Mouse (Mus musculus) gonadal fat pad, adult 2 months (tissue): ENCODE data around the gene Dscaml1. TPM values are rescaled to one million over a fixed set of nuclear protein-coding genes. Genes with fewer than 3 reads are reported as not detected.

Experiments used
- DNase-seq: peaks from one replicate; pipeline ENCODE4 v3.0.0-alpha.2; 2012; ENCODE audit warnings: low read depth
- polyA plus RNA-seq: library from polyadenylated mRNA; depleted of rRNA; stranded (reverse); fragments of >200 nt; gene quantifications from 2 replicates; pipeline ENCODE4 v1.2.3, GENCODE M21; 2012

The Dscaml1 gene
- polyA plus RNA-seq, 1 experiment = 1.2 TPM

DNA sequence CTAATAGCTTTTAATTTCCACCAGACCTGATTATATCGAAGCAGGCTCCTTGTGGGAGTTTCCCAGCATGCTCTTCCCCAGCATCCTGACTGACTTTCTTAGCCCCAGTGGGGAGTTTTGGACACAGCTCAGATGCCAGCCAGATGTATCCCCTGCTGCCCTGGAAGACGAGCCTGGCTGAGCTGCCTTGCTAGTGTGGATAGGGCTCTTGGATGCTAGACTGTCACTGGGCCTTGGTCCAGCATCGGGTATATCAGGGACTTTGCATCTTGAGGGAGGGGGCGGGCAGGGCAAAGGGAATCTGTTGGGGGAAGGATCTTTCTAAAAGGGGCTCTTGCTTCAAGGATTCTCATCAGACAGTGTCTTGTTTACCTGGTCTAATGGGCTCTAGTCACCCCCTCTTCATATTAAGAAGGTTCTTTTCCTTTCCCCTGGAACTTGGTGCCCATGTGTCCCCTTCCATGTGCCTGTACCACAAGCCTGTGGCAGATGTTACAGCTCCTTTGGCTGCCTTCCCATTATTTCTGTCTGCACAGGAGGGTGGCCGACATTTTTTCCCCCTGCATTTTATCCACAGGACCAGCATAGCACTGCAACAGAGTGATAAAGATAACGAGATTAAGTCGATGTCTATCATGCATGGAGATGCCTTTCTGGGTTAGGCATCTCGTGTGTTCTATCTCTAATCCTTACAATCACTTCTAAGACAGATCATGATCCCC lies 28.6 kb downstream of the Dscaml1 start:
- DNase-seq = no peak

DNA sequence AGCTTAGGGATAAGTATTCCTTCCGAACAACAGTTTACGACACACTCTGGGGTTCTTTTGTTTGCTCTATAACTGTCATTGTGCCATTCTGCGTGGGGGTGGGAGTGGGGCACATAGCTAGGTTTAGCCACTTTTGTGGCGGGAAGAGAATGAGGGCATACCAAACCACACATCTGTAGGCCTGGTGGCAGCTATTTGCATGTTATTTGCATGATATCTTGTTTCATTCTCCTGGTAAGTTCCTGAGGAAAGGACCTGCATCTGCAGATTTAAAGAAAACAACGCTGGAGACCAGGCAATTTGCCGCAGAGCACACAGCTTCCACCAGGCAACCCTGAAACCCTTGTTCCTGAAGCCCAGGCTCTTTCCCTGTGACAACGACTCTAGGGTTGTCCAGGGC lies 30.8 kb downstream of the Dscaml1 start:
- no peak for DNase-seq

DNA sequence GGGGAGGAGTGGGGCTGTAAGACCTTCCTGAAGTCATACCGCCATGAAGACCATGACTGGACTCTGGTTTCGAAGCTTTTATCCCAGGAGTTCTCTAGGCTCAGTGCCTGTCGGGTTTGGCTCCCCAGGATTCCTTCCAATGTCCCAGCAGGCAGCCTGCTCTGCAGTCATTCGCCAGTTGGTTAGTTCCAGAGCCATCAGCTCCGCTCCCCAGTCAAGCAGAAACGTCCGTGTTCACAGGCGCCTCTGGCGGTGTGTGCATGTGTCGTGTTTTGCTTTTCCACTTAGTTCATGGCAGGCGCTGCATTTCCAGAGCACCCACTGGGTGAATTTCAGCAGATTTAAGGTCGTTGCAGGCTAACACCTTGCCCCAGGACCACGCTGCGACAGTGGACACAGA lies 31.9 kb downstream of the Dscaml1 start:
- DNase-seq = no peak

DNA sequence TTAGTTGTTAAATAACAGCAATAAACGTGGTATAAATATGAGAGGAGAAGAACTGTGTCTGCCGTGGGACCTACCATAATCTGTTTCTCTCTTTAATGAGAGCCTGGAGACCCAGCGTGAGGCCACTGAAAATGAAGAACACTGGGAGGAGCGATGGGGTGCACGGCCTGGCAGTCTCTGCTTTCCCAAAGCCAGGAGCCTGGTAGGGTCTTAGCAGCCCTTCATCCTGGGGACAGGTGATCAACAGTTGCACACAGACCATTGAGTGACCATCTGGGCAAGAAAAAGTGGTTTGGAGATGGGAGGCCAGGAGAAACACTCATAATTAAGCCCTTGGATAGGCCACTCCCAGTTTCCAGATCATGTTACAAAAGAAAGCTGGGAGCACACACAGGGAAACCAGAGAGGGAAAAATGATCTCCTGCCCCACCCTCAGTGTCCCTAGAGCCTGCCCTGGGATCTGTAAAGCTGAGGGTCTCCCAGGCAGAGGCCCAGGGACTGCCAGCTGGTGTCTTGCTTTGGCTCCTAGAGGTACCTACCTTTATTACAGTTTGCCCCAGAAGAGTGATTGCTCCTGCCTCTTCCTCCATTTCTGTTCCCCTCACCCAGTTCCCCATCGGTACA lies 39.1 kb downstream of the Dscaml1 start:
- no peak for DNase-seq

DNA sequence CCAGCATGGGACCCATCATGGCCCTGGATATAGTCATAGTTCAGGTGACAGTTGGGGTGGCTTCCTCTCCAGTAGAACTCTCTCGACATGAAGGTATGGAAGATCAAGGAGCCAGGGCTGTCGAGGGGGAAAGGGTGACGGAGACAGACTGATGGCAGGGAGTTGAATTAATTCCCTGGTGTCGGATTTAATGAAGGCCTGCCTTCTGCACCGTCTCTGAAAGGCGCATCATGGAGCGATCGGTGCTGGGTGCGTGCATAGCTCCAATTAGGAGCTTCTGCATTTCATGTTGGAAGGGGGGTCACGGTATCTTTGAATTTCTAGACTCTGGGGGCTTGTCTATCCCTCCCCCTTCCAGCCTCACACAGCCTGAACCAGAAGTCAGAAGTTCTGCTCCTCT lies 41.8 kb downstream of the Dscaml1 start:
- no peak for DNase-seq

DNA sequence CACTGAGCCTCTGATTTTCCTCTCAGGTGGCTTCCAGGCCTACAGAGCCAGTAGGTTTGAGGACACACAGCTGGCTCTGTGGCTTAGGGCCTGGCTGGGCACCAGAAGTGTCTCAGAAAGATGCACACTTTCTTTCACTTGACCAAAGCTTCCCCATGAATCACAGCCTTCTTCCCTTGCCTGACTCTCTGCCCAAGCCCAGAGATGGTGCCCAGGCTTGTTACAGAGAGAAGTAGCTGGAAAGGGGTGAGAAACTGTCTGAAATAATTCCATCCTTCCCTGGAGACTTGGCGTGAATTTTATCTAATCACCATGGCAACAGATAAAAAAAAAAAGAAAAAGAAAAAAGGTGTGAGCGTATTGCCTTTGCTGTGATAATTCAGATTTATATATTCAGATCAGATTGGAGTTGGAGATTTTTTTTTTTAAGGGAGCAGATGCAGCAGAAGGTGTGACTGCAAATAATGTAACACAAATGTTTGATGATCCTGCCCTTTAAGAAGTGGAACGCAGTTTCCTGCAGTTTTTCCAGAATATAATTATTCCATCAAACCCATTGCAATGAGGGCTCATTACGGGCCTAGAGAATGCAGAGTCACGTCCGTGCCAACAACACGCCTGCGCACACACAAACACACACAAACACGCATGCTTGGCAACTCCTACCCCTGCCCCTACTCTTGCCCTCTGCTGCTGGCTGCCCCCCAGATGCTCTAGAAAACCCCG lies 44.5 kb downstream of the Dscaml1 start:
- no peak for DNase-seq

DNA sequence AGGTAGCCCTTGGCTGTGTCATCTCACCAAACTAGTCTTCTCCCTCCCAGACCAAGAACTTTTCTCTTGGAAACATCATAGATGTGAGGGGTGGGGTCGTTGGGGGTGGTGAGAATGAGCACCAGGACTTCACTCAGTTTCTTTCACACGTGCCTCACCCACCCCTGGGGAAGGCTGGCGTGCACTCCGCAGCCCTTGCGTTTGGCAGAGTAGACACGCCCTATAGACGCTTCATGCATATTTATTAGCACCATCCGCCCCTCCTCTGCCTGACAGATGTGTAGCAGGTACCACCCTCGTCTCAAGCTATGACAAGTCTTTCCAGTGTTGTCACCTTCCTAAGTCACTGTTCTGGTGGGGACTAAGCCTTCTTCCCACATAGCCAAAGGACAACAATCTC lies 45.3 kb downstream of the Dscaml1 start:
- DNase-seq = no peak

DNA sequence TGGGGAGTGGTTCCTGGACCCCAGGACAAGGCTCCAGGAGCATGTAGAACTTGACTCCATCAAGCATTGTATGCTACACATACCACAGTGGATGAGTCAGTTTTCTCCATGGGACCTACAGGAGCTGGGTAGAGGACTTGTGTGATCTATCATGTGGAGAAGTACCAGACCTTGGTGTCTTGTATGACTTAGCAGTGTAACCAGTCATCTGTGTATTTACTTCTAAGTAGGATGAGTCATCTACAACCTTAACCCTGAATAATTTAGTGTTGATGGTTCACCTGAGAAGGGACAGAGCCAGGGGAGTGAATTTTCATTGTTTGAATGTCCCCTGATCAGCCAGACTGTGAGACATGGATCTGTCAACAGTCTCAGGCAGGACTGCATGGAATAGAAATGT lies 48.4 kb downstream of the Dscaml1 start:
- DNase-seq = no peak

DNA sequence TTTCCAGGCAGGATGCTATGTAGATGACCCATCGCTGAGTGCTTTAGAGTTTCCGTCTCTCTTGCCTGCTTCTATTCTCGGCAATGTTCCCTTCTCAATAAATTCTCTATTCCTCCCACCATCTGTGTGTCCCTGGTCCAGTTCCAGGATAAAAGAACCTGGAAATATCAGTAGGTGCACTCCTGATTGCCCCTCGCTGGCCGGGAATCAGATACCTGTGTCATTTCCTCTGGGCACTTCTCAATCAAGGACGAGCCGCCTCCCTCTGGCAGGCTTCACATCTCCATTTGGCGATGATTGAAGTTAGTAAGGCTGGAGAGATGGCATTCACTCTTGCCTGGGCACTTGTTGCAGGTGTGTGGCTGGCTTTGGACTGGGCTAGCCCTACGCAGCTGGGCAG lies 54.5 kb downstream of the Dscaml1 start:
- no peak for DNase-seq

DNA sequence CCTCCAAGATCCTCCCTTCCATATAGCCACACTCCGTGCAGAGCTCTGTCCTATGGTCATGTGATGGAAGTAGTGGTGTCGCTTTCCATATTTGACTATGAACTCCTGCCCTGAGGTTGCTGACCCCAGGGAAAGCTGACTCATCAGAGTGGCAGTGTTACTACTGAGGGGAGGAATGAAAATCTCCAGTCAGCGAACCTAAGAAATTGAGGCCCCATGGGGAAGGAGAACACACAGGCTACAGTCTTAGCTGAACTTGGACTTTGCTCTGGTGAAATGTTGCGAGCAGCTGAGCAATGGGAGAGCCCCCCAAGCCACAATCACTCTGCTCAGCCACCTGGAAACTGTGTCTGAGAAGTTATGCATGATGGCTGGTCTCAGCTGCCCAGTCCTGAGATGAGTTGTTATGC lies 60.2 kb downstream of the Dscaml1 start:
- no peak for DNase-seq

DNA sequence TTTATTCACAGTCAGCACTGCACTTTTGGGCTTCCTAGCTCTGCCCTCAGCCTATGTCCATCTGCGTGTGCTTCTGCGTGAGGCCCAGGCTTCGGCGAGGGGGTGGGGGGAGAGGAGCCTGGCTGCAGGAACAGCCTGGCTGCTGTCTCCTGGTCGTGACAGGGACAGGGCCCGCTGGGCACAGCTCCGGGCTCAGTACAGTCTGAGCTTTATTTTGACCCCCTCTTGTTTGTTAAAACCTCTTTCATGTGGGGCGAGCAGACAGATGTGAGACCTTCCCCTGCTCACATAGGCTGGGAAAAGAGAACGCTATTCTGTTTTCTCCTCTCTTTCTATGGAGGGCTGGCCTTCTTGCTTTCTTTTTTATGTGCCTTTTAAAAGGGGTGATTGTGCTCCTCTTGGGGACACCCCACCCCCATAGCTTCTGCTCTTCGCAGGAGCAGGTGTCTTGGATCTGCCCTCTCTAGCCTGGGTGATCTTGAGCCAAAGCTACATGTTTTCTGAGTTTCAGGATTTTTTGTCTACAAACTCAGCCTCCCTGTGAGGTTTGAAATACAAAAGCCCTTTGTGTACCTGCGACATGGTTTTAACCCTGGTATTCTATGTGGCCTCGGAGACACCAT lies 60.9 kb downstream of the Dscaml1 start:
- DNase-seq = no peak

DNA sequence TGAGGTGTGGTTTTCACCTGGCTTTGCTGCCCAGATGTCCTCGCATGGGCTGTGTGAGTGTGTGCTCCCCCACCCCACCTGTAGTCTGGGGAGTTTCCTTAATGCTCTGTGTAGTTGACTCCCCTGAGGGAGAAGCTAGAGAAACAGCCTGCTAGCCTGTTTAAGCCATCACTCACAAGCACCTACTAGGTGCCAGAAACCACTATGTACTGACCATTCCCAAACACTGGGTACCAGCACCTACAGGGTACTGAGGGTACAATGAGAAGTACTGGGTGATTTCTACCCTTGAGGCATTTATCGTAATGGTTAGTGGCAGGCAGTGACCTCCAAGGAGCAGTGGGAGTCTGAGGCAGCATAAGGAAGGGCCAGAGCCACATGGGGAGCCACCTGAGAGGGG lies 64.5 kb downstream of the Dscaml1 start:
- no peak for DNase-seq

DNA sequence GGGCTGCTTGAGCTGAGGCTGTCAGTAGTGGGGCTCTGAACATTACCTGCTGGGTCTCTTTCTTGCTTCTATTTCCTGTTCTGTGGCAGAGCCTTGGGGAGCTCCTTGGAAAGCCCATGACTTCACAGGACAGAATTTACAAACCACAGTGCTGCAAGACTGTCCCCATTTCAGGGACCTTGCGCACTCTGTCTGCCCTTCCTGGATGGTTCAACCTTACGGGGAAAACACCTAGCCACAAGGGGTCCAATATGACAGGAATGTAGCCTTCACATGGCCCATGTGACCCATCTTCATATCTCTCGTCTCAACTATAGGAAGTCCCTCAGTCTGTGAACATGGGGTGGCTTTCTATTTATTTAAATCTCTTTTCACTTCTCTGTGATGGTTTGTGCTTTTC lies 68.5 kb downstream of the Dscaml1 start:
- DNase-seq = no peak

DNA sequence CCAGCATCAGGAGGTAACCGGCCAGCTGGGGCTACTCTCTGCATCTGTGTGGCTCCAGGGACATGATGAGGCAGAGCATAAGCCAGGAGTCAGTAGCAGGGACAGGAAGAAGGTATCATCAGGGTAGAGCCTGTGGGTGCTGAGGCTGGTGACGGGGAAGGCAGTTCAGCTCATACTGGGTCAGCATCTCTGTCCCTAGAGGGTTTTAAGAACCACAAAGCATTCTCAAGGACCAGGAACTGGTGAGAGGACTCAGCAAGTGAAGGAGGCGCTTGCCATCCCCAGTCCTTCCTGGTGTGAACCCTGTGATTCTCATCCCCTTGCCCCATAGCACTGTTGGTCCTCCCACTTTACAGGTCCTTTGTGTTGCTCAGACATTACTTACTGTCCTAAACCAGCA lies 69.9 kb downstream of the Dscaml1 start:
- DNase-seq = no peak

DNA sequence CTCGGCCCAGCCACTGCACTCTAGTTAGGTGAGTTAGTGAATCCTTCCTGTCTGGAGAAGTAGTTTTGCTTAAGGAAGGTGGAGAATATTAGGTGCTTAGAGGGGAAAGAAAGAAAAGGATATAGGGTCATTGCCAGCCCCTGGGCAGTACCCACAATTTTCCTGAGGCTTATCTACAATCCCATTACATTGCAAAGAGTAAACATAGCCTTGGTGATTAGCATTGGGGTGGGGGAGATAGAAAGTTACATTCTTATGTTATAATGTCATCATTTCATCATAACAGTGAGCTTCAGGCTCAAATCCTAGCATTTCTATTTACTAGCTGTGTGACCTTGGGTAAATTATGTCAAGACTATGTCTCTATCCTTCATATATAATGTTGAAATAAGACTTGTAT lies 70.5 kb downstream of the Dscaml1 start:
- DNase-seq = no peak

DNA sequence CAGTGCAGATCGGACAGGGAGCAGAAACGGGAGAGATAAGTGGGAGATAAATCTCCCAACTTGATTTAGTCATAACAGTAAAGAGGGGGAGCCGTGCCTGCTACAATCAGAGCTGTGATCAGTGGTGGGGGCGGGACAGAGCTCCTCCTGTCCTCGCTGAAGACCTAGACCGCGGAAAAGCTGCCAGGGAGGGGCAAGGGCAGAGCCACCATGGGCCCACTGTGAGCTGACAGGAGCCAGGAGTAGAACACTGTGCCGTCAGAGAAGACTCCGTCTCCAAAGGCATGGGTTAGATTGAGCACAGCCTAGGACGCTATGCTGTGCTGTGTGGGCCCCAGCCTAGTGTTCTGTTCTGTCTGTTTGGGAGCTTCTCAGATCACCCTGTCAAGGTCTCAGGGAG lies 72.8 kb downstream of the Dscaml1 start:
- no peak for DNase-seq

DNA sequence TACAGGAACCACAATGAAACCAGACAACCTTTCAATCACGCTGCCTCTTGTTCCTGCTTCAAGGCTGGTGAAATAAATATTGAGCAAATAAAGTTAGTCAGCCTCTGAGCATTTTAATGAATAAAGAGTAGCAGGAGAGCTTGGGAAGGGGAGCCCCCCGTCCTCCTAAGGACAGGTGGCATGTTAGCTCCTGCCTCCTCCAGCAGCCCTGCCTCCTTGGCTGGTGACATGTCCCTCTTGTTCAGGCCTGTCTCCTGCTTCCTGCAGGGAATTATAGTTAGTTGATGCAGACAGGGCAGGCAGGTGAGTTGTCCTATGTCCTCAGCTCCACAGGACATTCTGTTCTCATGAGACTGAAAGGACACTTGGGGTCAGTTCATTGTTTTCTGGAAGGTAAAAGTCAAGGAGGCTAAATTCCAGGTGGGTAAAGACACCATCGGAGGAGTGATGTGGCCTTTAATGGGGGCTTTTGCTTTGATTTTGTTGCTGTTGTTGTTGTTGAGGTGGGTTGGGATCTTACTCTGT lies 73.7 kb downstream of the Dscaml1 start:
- DNase-seq = peak; percentile 10

DNA sequence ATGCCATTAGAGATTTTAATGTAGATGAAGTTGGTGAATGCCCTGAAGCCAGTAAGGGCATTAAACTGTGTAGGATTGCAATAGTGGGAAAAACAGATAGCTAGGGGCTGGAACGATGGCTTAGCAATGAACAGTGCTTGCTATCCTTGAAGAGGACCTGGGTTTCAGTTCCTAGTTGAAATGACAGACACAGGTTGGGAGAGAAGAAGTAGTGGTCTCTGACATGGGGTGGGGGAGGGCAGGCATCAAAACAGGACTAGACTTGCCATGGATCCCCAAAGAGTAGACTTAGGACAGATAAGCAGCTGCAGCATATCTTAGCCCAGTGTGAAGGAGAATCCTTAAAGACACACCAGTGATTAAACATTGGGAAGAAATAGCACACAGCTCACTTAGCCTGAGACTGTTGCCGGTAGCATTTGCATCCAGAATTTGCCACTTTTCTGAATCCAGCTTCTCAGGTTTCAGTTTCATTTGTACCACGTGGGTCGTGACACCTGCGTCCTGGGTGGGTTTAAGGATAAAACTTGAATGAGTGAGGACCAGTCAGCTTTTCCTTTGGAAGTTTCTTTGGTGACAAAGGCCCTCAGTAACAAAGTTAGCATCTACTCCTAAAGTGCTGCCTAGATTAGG lies 75.0 kb downstream of the Dscaml1 start:
- DNase-seq = no peak

DNA sequence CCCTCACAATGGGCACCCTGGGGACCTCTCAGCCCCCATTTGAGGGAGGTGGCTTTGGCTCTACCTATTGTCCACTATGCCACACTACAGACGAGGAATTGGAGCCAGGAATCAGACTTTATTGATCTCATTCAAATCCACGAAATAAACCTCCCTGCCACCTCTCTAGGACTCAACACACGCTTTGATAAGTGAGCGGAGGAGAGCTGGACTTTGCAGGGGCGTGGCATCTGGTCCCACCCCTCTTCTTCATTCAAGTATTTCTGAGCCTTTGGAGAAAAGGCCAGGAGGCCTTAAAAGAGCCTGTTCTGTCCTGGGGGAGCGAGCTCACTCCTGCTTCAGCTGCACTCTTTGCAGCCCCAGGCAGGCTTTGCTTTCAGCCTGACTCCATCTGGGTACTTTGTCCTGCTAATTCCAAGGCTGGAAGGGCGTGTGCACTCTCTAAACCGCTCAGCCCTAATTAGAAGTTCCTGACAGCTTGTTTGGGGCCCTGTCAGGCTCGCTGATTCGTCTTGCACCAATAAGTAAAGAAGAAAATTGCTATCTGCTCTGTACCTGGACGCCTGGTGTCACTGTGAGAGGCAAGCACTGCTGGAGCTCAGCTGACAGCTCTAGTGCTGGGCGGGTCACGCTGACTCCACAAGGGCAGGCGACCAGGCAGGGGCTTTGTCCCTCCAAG lies 75.7 kb downstream of the Dscaml1 start:
- DNase-seq = no peak

DNA sequence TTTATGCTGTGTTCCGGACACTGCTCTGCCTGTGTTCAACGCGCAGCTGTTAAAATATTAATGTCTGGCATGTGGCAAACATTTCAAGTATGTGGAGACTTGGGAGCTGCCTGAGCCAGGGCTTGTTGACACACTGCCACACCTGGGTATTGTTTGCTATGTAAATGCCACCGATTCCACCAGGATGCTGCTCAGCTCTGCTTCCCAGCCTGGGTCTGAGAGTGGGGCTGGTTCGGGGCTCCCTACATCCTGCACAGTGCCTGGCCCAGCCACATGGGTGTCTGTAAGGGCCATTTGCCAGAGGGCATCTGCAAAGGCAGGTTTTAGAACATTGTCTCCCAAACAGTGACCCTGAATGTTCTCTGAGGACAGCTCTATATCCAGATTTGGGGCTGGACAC lies 78.5 kb downstream of the Dscaml1 start:
- DNase-seq = no peak

DNA sequence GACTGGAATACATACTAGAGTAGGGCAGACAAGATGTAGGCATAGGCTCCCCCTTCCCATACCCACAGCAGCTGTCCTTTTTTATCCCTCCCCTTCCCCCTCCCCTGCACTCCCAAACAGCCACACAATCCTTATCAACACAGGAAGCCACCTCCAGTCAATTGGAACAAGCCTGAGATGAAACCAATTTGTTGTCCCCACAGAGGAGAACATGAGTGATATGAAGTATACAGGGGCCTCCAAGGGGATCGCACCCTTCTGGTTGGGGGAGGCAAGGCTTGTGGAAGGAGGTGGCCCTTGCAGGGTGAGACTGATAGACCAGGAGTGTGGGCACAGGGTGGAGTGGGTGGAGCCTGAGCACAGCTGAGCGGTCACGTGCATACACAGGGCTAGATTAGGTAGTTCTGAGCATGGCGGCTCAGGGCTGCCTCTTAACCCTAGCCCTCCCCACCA lies 79.1 kb downstream of the Dscaml1 start:
- no peak for DNase-seq
